Mouse (Mus musculus) frontal cortex, postnatal 14 days (tissue): ENCODE results near the gene A030014E15Rik.
"Not testable (repeated sequence)": the region's sequence is repeated elsewhere in the genome, so short reads cannot be mapped to it uniquely, and the experiment has no call there.

Experiments
- DNase-seq, 2 experiments: peaks; one replicate each; pipeline ENCODE4 v3.0.0; 2022; ENCODE audit warnings: low spot score in 2 of 2

The A030014E15Rik gene

DNA sequence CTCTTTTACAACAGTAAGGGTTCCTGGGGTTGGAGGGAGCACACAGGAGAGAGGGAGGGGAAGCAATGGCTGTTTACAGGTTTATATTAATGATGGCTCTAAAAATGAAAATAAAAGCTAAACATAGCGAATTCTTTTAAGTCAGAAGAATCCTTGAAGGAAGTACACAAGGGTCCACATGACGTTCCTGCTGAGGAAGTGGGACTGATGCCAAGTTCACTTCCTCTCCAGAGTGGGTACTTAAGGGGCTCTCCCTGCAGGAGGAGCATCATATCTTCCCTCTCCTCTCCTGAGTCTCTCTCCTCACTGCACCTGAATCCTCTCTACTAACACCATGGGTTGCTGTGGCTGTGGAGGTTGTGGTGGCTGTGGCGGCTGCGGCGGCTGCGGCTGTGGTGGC, at the start of gene A030014E15Rik:
Gene A030014E15Rik (plus strand): TSS at position 268 of the 400 bp plus-strand sequence.
- no peak for DNase-seq

- no peak for DNase-seq
Observed at GRCm38 (mm10) chr1:82879172-82879571, 45.5 kb upstream of the A030014E15Rik start.

DNA sequence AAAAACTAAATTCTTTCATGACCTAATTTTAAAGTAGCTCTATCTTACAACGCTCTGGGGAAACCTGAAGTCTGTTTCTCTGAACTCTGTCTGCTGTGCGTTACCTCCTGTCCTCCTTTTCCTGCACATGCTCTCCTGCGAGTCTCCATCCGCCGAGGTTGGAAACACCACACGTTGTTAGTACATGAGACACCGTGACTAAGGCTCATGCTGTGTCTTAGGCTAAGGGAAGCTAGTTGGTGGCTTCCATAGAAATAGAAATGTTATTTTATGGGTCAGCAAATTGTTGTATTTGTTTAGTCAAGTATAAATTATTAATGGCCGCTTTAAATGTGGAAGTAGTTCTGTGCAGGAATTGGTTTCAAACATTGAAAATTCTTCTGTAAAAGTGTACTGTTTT, 44.5 kb upstream of the A030014E15Rik start:
- no peak for DNase-seq

DNA sequence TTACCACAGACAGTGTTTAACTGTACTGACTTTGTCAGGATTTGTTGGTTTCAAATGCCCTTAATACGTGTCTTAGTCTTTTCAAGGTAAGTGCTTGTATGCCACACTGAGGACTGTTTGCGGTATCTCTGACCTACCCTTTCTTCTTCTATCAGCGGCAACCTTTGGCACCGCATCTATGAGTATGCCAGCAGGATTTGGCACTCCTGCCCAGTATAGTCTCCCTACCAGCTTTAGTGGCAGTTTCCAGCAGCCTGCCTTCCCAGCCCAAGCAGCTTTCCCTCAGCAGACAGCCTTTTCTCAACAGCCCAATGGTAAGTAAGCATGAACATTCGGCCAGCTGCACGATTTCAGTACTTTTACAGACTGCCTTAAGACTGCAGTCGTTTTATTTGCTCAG, 31.4 kb upstream of the A030014E15Rik start:
- DNase-seq = no peak

DNA sequence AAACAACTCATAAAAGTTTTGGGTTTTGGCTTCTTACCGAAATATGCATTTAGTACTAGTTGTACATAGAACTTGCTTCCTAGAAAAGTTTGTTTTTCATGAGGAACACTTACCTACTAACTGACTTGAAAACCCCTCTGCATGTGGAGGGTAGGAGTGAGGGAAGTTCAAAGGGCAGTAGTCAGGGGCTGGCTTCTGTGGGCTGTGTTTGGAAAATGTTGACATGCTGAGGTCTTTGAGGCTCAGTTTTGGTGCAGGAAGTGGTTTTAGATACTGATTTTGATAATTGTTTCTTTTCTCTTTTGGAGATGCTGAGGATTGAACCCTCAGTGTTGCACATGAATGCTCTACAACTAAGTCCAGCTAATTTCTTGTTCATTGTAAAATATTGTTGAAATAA, 24.1 kb upstream of the A030014E15Rik start:
- DNase-seq = no peak

GRCm38 (mm10) chr1:82901201-82901600, 23.5 kb upstream of the A030014E15Rik start:
- DNase-seq = no peak

DNA sequence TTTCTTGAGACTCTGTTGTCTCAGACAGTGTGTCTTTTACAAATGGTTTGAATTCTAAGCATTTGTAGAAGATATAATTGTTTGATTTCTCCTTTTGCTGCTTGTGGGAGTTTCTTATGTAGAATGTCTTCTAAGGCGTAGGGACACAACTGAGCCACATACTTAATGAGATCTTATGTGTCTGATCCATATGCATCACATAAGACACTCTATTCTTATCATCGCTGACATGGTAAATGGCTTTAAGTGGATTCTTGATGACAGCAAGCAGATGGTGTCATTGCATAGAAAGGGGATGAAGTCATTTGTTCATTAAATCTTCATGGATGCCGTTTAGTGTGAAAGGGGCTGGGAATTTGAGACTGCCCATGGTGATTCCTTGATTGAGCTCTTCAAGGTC, 18.8 kb upstream of the A030014E15Rik start:
- no peak for DNase-seq

GRCm38 (mm10) chr1:82913025-82913424, 11.7 kb upstream of the A030014E15Rik start, which contains the start of gene A030005L19Rik:
Gene A030005L19Rik (plus strand): TSS chr1:82913325.
- DNase-seq = no peak

- not testable (repeated sequence) for DNase-seq
Observed at GRCm38 (mm10) chr1:82913434-82913833, 11.3 kb upstream of the A030014E15Rik start.

- DNase-seq = not testable (repeated sequence)
Observed at GRCm38 (mm10) chr1:82930558-82930957, 5.8 kb downstream of the A030014E15Rik start.

DNA sequence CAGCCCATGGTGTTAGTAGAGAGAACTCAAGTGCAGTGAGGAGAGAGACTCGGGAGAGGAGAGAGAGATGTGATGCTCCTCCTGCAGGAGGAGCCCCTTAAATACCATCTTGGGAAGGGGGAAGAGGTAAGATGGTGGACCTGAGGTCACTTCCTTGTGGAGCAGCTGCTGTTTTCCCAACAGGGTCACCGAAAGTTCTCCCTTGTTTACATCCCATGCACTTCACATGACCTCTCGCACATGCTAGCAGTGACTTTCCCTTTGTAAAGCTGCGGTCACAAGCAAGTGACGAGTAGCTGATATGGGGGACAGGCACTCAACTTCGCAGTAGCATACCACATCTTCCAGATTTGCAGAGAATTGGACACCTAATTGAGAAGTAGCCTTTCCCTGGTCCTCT, 6.6 kb downstream of the A030014E15Rik start, which contains the start of gene Gm6217:
Gene Gm6217 (minus strand): TSS at position 74 of the 400 bp plus-strand sequence.
- not testable (repeated sequence) for DNase-seq

DNA sequence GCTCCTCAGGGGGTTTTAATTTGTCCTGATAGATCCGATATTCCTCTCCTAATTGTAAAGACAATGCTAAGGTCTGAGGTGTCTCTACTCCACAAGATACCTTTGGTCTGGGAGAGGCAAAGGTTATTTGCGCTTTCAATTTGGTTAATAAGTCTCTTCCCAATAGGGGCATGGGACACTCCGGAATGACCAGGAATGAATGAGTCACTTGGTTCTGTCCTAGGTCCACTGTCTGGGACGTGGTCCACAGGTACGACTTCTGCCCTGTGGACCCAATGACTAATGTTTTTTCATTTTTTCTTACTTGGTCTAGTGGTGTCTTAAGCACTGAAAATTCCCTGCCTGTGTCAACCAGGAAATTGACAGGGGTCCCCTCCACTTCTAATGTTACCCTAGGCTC, 13.9 kb downstream of the A030014E15Rik start:
- no peak for DNase-seq

DNA sequence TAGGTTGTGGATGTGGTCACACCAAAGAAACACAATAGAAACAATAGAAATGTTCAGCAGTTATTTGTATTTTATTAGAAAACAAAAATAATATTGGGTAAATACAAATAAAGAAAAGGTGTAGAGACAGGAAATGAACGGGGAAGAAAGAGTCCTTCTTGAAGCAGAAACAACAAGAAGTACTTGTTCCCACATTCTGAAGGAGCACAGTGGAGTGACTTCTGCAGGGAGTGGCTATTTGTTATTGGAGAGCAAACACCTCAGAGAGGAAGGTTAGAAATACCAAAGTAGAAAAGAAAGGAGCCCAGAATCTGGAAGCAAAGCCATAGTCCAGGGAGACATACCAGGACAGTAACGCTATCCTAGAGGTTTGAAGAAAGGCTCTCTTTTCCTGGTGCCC, 17.8 kb downstream of the A030014E15Rik start:
- not testable (repeated sequence) for DNase-seq

DNA sequence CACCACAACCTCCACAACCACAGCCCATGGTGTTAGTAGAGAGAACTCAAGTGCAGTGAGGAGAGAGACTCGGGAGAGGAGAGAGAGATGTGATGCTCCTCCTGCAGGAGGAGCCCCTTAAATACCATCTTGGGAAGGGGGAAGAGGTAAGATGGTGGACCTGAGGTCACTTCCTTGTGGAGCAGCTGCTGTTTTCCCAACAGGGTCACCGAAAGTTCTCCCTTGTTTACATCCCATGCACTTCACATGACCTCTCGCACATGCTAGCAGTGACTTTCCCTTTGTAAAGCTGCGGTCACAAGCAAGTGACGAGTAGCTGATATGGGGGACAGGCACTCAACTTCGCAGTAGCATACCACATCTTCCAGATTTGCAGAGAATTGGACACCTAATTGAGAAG, 18.6 kb downstream of the A030014E15Rik start, which contains the start of gene A030003K21Rik:
Gene A030003K21Rik (minus strand): TSS at position 94 of the 400 bp plus-strand sequence.
- DNase-seq = not testable (repeated sequence)

DNA sequence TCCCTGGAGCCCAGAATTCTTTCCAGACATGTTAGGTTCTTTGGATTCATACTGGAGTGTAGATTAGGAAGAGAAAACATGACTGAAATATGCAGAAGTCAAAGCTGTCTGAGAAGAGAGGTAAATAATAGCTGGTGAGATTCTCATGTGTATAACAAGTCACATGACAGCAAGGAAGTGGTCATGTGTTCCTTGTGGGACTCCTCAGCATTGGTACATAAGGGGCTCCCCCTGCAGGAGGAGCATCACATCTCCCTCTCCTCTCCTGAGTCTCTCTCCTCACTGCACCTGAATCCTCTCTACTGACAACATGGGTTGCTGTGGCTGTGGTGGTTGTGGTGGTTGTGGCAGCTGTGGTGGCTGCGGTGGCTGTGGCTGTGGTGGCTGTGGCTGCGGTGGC, 21.3 kb downstream of the A030014E15Rik start:
- not testable (repeated sequence) for DNase-seq

GRCm38 (mm10) chr1:82948601-82949000, 23.9 kb downstream of the A030014E15Rik start:
- no peak for DNase-seq

DNA sequence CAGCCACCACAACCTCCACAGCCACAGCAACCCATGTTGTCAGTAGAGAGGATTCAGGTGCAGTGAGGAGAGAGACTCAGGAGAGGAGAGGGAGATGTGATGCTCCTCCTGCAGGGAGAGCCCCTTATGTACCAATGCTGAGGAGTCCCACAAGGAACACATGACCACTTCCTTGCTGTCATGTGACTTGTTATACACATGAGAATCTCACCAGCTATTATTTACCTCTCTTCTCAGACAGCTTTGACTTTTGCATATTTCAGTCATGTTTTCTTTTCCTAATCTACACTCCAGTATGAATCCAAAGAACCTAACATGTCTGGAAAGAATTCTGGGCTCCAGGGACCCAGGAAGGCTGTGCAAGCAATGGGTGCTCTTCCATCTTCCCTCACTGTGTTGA, 31.2 kb downstream of the A030014E15Rik start, which contains the start of gene Gm7544:
Gene Gm7544 (minus strand): TSS at position 101 of the 400 bp plus-strand sequence.
- DNase-seq = not testable (repeated sequence)

DNA sequence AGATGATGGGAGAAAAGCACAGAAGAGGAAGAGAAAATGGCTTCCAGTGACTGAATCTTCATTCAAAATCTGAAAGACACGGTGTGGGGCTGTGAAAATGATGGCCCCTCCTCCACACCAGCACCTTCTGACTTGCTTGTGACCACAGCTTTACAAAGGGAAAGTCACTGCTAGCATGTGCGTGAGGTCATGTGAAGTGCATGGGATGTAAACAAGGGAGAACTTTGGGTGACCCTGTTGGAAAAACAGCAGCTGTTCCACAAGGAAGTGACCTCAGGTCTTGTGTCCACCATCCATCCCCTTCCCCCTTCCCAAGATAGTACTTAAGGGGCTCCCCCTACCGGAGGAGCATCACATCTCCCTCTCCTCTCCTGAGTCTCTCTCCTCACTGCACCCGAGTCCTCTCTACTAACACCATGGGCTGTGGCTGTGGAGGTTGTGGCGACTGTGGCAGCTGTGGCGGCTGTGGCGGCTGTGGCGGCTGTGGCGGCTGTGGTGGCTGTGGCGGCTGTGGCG, 35.2 kb downstream of the A030014E15Rik start, which contains the start of gene Gm47955:
Gene Gm47955 (plus strand): TSS at position 417 of the 516 bp plus-strand sequence.
- DNase-seq = no peak

DNA sequence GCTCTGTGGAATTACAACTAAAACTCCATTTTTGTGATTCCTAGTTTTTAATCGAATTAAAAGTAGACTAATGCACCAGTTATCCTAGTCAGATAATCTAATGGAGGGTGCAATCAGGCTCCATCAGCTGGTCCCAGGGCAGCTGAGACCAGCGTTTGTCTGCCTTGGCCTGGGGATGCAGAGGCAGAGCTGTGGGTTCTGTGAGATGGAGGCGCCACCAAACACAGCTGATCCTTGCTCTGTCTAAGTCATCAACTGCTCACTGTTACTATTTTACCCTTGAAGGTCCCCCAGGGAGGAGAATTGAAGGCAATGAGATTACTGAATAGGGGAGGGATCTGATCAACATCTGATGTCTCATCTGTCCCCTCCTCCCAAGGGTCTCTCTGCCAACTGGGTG, 41.7 kb downstream of the A030014E15Rik start:
- no peak for DNase-seq

DNA sequence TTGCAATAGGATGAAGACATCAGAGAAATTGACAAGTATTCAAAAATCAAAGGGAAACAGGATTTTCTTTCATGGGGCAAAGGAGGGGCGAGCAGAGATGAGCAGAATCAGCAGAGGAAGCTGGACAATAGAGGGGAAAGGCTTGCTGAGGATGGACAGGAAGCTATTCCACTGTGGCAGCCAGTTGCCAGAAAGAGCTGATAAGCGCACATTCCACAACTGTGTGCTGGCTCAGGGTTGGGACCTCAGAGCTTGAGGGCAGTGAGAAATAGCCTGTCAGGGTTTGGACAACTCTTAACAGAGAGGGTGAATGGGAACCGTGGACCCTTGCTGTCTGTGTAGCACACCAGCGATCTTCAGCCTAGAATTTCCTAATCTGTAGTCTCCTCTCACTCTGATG, 47.3 kb downstream of the A030014E15Rik start:
- no peak for DNase-seq

- DNase-seq = no peak
Observed at GRCm38 (mm10) chr1:82973244-82973643, 48.5 kb downstream of the A030014E15Rik start.

- no peak for DNase-seq
Observed at GRCm38 (mm10) chr1:82973901-82974300, 49.2 kb downstream of the A030014E15Rik start.

- no peak for DNase-seq
Observed at GRCm38 (mm10) chr1:82974342-82974741, 49.6 kb downstream of the A030014E15Rik start.
